Comparison of ENCODE assay signal across 23 mouse cellular contexts in genomic region chr5:136578201-136578600, GRCm38 (mm10). TPM values are rescaled to one million over a fixed set of nuclear protein-coding genes. Genes with fewer than 3 reads are reported as not detected.
A peak's percentile ranks its signal among the peaks of the same experiment; 100 is the strongest.
DNase-seq lines count a peak whose midpoint lies in the region; ATAC-seq and TF ChIP-seq lines count a peak whose summit lies in the region.
"Had no signal": no experiment of that assay in that cellular context is flagged by ENCODE, and none has a peak within 500 bp of the region (broad histone marks: within the 10 kb centered on the region; RNA-seq: fewer than 3 reads in every experiment).

No protein-coding gene starts in this region.

- TF ChIP-seq POLR2A in myocyte (IDR thresholded peaks at IDR 0.05; ENCODE audit: insufficient read length, low read depth), result no peak
- TF ChIP-seq POLR2A in heart, adult 2 months (IDR thresholded peaks at IDR 0.05; ENCODE audit: insufficient read depth, low read depth, low read length), result no peak

- H3K4me2 ChIP-seq in midbrain, embryonic 11.5 days, result no peak overlapping the region
- H3K4me2 ChIP-seq in midbrain, embryonic 16.5 days (ENCODE audit: low read length), result no peak overlapping the region
- H3K4me2 ChIP-seq in myocyte (ENCODE audit: low read depth), result peak overlapping the region; percentile 15
- H3K4me2 ChIP-seq: embryonic facial prominence, embryonic 12.5 days; forebrain, embryonic 12.5 days had no signal

- WGBS in midbrain, embryonic 11.5 days, result 49% methylated on average over 10 of the region's 10 CpGs
- WGBS in midbrain, embryonic 16.5 days, result 55% methylated on average over 10 of the region's 10 CpGs
- 37% methylated on average over 10 of the region's 10 CpGs for WGBS in heart, adult 2 months

- no peak overlapping the region for H3K4me3 ChIP-seq in midbrain, embryonic 11.5 days (ENCODE audit: low read depth, low read length)
- H3K4me3 ChIP-seq in midbrain, embryonic 16.5 days (ENCODE audit: low read depth, low read length), result no peak overlapping the region
- no peak overlapping the region for H3K4me3 ChIP-seq in myocyte
- no peak overlapping the region for H3K4me3 ChIP-seq in heart, adult 2 months
- H3K4me3 ChIP-seq: embryonic facial prominence, embryonic 10.5 days; embryonic facial prominence, embryonic 12.5 days; forebrain, embryonic 12.5 days had no signal

- intact Hi-C loops in heart, adult 2 months (cut with DNase I), result no loop called here

- H3ac ChIP-seq in myocyte (ENCODE audit: control insufficient read depth, insufficient read length), result no peak overlapping the region

- H3K9me3 ChIP-seq in midbrain, embryonic 11.5 days (ENCODE audit: control insufficient read depth, low read length), result peaks cover under 1% of the 10 kb centered on the region; the same call in 1 of the 2 replicates
- 0 out of 2 replicates have a peak, but pooled peaks cover 1% of the 10 kb centered on the region for H3K9me3 ChIP-seq in midbrain, embryonic 16.5 days (replicated peaks; ENCODE audit: control insufficient read depth, low read length, poor library complexity, severe bottlenecking)
- H3K9me3 ChIP-seq: embryonic facial prominence, embryonic 12.5 days; forebrain, embryonic 12.5 days; G1E had no signal

- H3K27ac ChIP-seq in midbrain, embryonic 11.5 days (ENCODE audit: low read depth, low read length), result no peak overlapping the region
- no peak overlapping the region for H3K27ac ChIP-seq in midbrain, embryonic 16.5 days (ENCODE audit: low read length)
- no peak overlapping the region for H3K27ac ChIP-seq in heart, adult 2 months
- H3K27ac ChIP-seq: embryonic facial prominence, embryonic 10.5 days; embryonic facial prominence, embryonic 12.5 days; forebrain, embryonic 12.5 days had no signal

- no peaks in the 10 kb centered on the region for H3K4me1 ChIP-seq in midbrain, embryonic 11.5 days (ENCODE audit: control insufficient read depth, insufficient read depth, low read length)
- H3K4me1 ChIP-seq in midbrain, embryonic 16.5 days (ENCODE audit: control insufficient read depth, insufficient read depth, low read length), result peaks cover 7% of the 10 kb centered on the region; the same call in 1 of the 2 replicates
- H3K4me1 ChIP-seq in heart, adult 2 months (ENCODE audit: control insufficient read depth, insufficient read depth, low read length), result no peaks in the 10 kb centered on the region; the same call in 1 of the 2 replicates

- H3K27me3 ChIP-seq in midbrain, embryonic 11.5 days (ENCODE audit: control insufficient read depth, insufficient read depth, low read length), result peaks cover 16% of the 10 kb centered on the region
- H3K27me3 ChIP-seq in midbrain, embryonic 16.5 days (ENCODE audit: control insufficient read depth, insufficient read depth, low read depth, low read length), result peaks cover 14% of the 10 kb centered on the region
- H3K27me3 ChIP-seq in myocyte (ENCODE audit: control insufficient read depth, insufficient read depth, insufficient read length), result no peaks in the 10 kb centered on the region
- H3K27me3 ChIP-seq in heart, adult 2 months (ENCODE audit: control insufficient read depth, insufficient read depth, low read length), result peaks cover 3% of the 10 kb centered on the region; the same call in 1 of the 2 replicates
- H3K27me3 ChIP-seq: Patski had no signal

- H3K79me2 ChIP-seq in myocyte (ENCODE audit: control insufficient read depth, insufficient read depth), result no peaks in the 10 kb centered on the region
- no peaks in the 10 kb centered on the region for H3K79me2 ChIP-seq in heart, adult 2 months (replicated peaks; ENCODE audit: control insufficient read depth, insufficient read depth, low read length)

- H3K9ac ChIP-seq in midbrain, embryonic 11.5 days (ENCODE audit: low read length), result no peak overlapping the region
- no peak overlapping the region for H3K9ac ChIP-seq in midbrain, embryonic 16.5 days (ENCODE audit: low read depth, low read length)
- no peak overlapping the region for H3K9ac ChIP-seq in heart, adult 2 months (ENCODE audit: low read depth, low read length)
- H3K9ac ChIP-seq: embryonic facial prominence, embryonic 12.5 days; forebrain, embryonic 12.5 days had no signal

- no peaks in the 10 kb centered on the region for H3K36me3 ChIP-seq in midbrain, embryonic 11.5 days (ENCODE audit: control insufficient read depth, insufficient read depth, low read length)
- no peaks in the 10 kb centered on the region for H3K36me3 ChIP-seq in midbrain, embryonic 16.5 days (ENCODE audit: control insufficient read depth, insufficient read depth, low read length)
- H3K36me3 ChIP-seq in myocyte (ENCODE audit: control insufficient read depth, insufficient read depth), result no peaks in the 10 kb centered on the region
- H3K36me3 ChIP-seq in heart, adult 2 months (ENCODE audit: control insufficient read depth, insufficient read depth, low read length), result no peaks in the 10 kb centered on the region
- H3K36me3 ChIP-seq: embryonic facial prominence, embryonic 10.5 days; embryonic facial prominence, embryonic 12.5 days; forebrain, embryonic 12.5 days; G1E had no signal

- no peak for ATAC-seq in midbrain, embryonic 11.5 days (ENCODE audit: low FRiP score)
- ATAC-seq in midbrain, embryonic 16.5 days, result no peak
- ATAC-seq: activated CD4-positive, CD25-positive, alpha-beta regulatory T cell, adult 4 months; CD4-positive, CD25-positive, alpha-beta regulatory T cell, adult 4 months; forebrain, embryonic 14.5 days; forebrain, embryonic 16.5 days; Patski had no signal

- TF ChIP-seq EP300 in heart, adult 2 months (IDR thresholded peaks at IDR 0.05; ENCODE audit: insufficient read depth, low read depth, low read length), result no peak

- TF ChIP-seq CTCF in heart, adult 2 months (IDR thresholded peaks at IDR 0.05), result no peak

- peak; percentile 44 for DNase-seq in midbrain, embryonic 11.5 days (ENCODE audit: low spot score, missing footprints)
- DNase-seq in 416B (ENCODE audit: low read depth), result peak; percentile 74
- DNase-seq in left cerebral cortex, adult 9 months (ENCODE audit: low spot score in 2 of 2), result no peak
- DNase-seq in heart, adult 2 months, result no peak
- DNase-seq: adrenal gland, adult 8-10 months; adrenal gland, postnatal 14 days; adrenal gland, postnatal 36 days; cerebellum, adult 11-12 months; cerebellum, adult 2 months; cerebellum, adult 9-10 months; cerebellum, postnatal 10 days; cerebellum, postnatal 25 days had no signal

TF ChIP-seq in myocyte, 11 proteins besides CTCF, POLR2A, EP300 and RAD21:
- no peak for TF ChIP-seq MYOD1 (IDR thresholded peaks at IDR 0.05; ENCODE audit: control insufficient read depth in 1 of 3, insufficient read length in 2 of 3, low read depth in 2 of 3)
- no peak for TF ChIP-seq MYOG (IDR thresholded peaks at IDR 0.05; ENCODE audit: control insufficient read depth in 1 of 3, insufficient read depth in 1 of 3, insufficient read length in 2 of 3, low read depth in 2 of 3)
- no peak for TF ChIP-seq CEBPB (IDR thresholded peaks at IDR 0.05; ENCODE audit: insufficient read depth, poor library complexity, severe bottlenecking)
- TF ChIP-seq TCF12 (IDR thresholded peaks at IDR 0.05; ENCODE audit: insufficient read depth, poor library complexity, severe bottlenecking), result no peak
- no peak for TF ChIP-seq MAX (IDR thresholded peaks at IDR 0.05; ENCODE audit: low read depth)
- TF ChIP-seq REST (IDR thresholded peaks at IDR 0.05; ENCODE audit: insufficient read depth, insufficient read length), result no peak
- TF ChIP-seq TCF3 (IDR thresholded peaks at IDR 0.05; ENCODE audit: insufficient read length, low read depth), result no peak
- TF ChIP-seq USF1 (IDR thresholded peaks at IDR 0.05; ENCODE audit: low read depth), result no peak
- TF ChIP-seq E2F4 (IDR thresholded peaks at IDR 0.05; ENCODE audit: insufficient read depth), result no peak
- TF ChIP-seq SRF (IDR thresholded peaks at IDR 0.05; ENCODE audit: control insufficient read depth, insufficient read length, low read depth), result no peak
- TF ChIP-seq POLR2AphosphoS2 (IDR thresholded peaks at IDR 0.05; ENCODE audit: insufficient read length, low read depth), result no peak

RNA-seq across cellular contexts. Expression of gene Cux1, which starts 10.9 kb away (rescaled TPM):
- polyA plus RNA-seq in midbrain, embryonic 11.5 days (2014; fragmentation: Nextera tagmentation; extraction: Ambion mirVana), result 117 and 130 TPM in 2 replicates
- polyA plus RNA-seq in midbrain, embryonic 16.5 days (2015; fragmentation: Nextera tagmentation; extraction: Ambion mirVana), result 109 and 117 TPM in 2 replicates
- polyA plus RNA-seq in myocyte (2012; fragmentation: generic; extraction: Trizol), result 50.7 TPM
- total RNA-seq in heart, adult 2 months (2021), result 100 to 1,000 TPM in 1 of 2 experiments, 10 to 100 TPM in 1; 85.8 to 101 TPM
- polyA plus RNA-seq in heart, adult 2 months (2012; rRNA removed), result 46.8 and 65.3 TPM in 2 replicates

Comparison
In these comparisons a context has a peak if more than half of its experiments do, and no peak if none do; other contexts are left out.
1. DNase-seq: peak in midbrain, embryonic 11.5 days (single experiment) and 416B (single experiment); none in left cerebral cortex, adult 9 months (0 of 2) and heart, adult 2 months (0 of 2).